Mouse (Mus musculus): ENCODE data around the gene Gpr137b. TPM values are rescaled to one million over a fixed set of nuclear protein-coding genes. Genes with fewer than 3 reads are reported as not detected.

Gene Gpr137b
- polyA plus RNA-seq, 1 experiment from 2014 or later: 4.8 TPM

- no peaks in the 10 kb centered on the region for H3K27me3 ChIP-seq (ENCODE audit: control insufficient read depth, insufficient read depth, low read length)
- H3K4me2 ChIP-seq (replicated peaks; ENCODE audit: low read depth): no peak overlapping the region
- no peaks in the 10 kb centered on the region for H3K4me1 ChIP-seq (replicated peaks; ENCODE audit: control insufficient read depth, insufficient read depth)
- no peaks in the 10 kb centered on the region for H3K9me3 ChIP-seq (ENCODE audit: control insufficient read depth, low read length)
- no peaks in the 10 kb centered on the region for H3K36me3 ChIP-seq (ENCODE audit: control insufficient read depth, insufficient read depth, low read length)
- ATAC-seq (ENCODE audit: low FRiP score, low TSS enrichment): no peak
- TF ChIP-seq CTCF (IDR thresholded peaks at IDR 0.05; ENCODE audit: low read depth) (peak; percentile 81), EP300 (optimal IDR thresholded peaks at IDR 0.05) (no peak)
- H3K4me3 ChIP-seq (ENCODE audit: low read depth, low read length): no peak overlapping the region
- 4% methylated on average over 2 of the region's 2 CpGs for WGBS
- H3K9ac ChIP-seq (ENCODE audit: low read length): no peak overlapping the region
- DNase-seq (ENCODE audit: low spot score): peak; percentile 62
- no peak overlapping the region for H3K27ac ChIP-seq (replicated peaks)
These were observed 64.9 kb downstream of the Gpr137b start for GRCm38 (mm10) chr13:13328876-13329275.

Other genes starting within 250 kb of the Gpr137b start
- gene Prl2c5, start 211.3 kb downstream of the Gpr137b start, polyA plus RNA-seq (2015; fragmentation: Nextera tagmentation; extraction: Ambion mirVana): not detected in 2 replicates
- gene Nid1, start 43.5 kb upstream of the Gpr137b start, polyA plus RNA-seq (2015; fragmentation: Nextera tagmentation; extraction: Ambion mirVana): 36.2 and 42.6 TPM in 2 replicates
- 2.0 and 2.6 TPM in 2 replicates for gene Lyst, start 196.4 kb upstream of the Gpr137b start, polyA plus RNA-seq (2015; fragmentation: Nextera tagmentation; extraction: Ambion mirVana)

Measured in stomach, postnatal 0 days (tissue).